Mouse (Mus musculus): ENCODE measurements around the gene Mmp2.

DNA sequence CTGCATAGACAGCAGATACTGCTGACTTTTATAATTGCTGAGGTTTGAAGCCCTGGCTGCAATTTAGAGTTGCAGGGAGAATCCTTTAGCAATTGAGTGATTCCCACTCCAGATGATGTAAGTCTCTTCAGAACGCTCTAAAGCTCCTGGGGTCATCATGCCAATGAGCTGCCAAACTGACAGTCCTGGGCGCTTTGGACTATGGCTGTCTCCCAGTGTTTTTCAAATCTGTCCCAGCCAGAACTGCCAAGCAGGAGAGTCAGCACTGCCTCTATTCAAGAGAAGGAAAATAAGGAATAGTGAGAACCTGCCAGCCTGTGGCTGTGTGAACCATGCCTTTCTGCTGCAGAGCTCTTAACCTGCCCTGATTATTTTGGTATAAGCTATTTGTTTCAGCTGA lies 75.9 kb downstream of the Mmp2 start:
- TF ChIP-seq POLR2A (IDR thresholded peaks at IDR 0.05; ENCODE audit: low read depth, low read length) (no peak), CTCF (IDR thresholded peaks at IDR 0.05; ENCODE audit: borderline replicate concordance, insufficient read depth, low read length) (no peak)
